Mouse (Mus musculus): Measurements from ENCODE around the gene Zfp874a. TPM values are rescaled to one million over a fixed set of nuclear protein-coding genes. Genes with fewer than 3 reads are reported as not detected.
"Not testable (repeated sequence)": the region's sequence is repeated elsewhere in the genome, so short reads cannot be mapped to it uniquely, and the experiment has no call there.

Gene Zfp874a
- total RNA-seq (2021): 1 to 10 TPM; 6.6 to 8.0 TPM
- long read RNA-seq, experiment 1, full-length matches to known transcripts: 2 of 3 reads
- long read RNA-seq, experiment 1, partial matches to known transcripts: 0 of 3 reads
- long read RNA-seq, experiment 1, other reads (novel, unspliced or antisense): 1 of 3 reads
- long read RNA-seq, experiment 2: 0 reads

GRCm38 (mm10) chr13:67451172-67452020, at the start of gene Zfp874a:
Zfp874a (minus strand) TSS chr13:67451624.
- DNase-seq (ENCODE audit: low spot score): peak; percentile 95

- DNase-seq (ENCODE audit: low spot score): no peak
Measured at GRCm38 (mm10) chr13:67500908-67501307, 49.5 kb upstream of the Zfp874a start.

- DNase-seq (ENCODE audit: low spot score): peak; percentile 90
Measured at GRCm38 (mm10) chr13:67500084-67500719, 48.8 kb upstream of the Zfp874a start, which contains the start of gene Zfp58. Zfp58 (minus strand) TSS chr13:67500555.

- no peak for DNase-seq (ENCODE audit: low spot score)
Measured at GRCm38 (mm10) chr13:67495631-67496030, 44.2 kb upstream of the Zfp874a start.

GRCm38 (mm10) chr13:67484424-67484811, 33.0 kb upstream of the Zfp874a start:
- peak; percentile 4 for DNase-seq (ENCODE audit: low spot score)

- peak; percentile 94 for DNase-seq (ENCODE audit: low spot score)
Measured at GRCm38 (mm10) chr13:67483625-67484423, 32.4 kb upstream of the Zfp874a start, which contains the start of gene Zfp874b. Zfp874b (minus strand) TSS chr13:67484258.

GRCm38 (mm10) chr13:67481528-67481927, 30.1 kb upstream of the Zfp874a start:
- DNase-seq (ENCODE audit: low spot score): no peak

GRCm38 (mm10) chr13:67469274-67469673, 17.9 kb upstream of the Zfp874a start:
- no peak for DNase-seq (ENCODE audit: low spot score)

- not testable (repeated sequence) for DNase-seq (ENCODE audit: low spot score)
Measured at GRCm38 (mm10) chr13:67463506-67464185, 12.2 kb upstream of the Zfp874a start.

GRCm38 (mm10) chr13:67452021-67452309, 541 bp upstream of the Zfp874a start:
- peak; percentile 1 for DNase-seq (ENCODE audit: low spot score)

- not testable (repeated sequence) for DNase-seq (ENCODE audit: low spot score)
Measured at GRCm38 (mm10) chr13:67437095-67437494, 14.3 kb downstream of the Zfp874a start.

GRCm38 (mm10) chr13:67428116-67428515, 23.3 kb downstream of the Zfp874a start:
- DNase-seq (ENCODE audit: low spot score): no peak

GRCm38 (mm10) chr13:67425699-67426098, 25.7 kb downstream of the Zfp874a start:
- DNase-seq (ENCODE audit: low spot score): not testable (repeated sequence)

- not testable (repeated sequence) for DNase-seq (ENCODE audit: low spot score)
Measured at GRCm38 (mm10) chr13:67422532-67422931, 28.9 kb downstream of the Zfp874a start.

GRCm38 (mm10) chr13:67421207-67421857, 30.1 kb downstream of the Zfp874a start, which contains the start of gene Zfp459:
Zfp459 (minus strand) TSS chr13:67421418.
- DNase-seq (ENCODE audit: low spot score): no peak

GRCm38 (mm10) chr13:67420558-67421206, 30.7 kb downstream of the Zfp874a start:
- DNase-seq (ENCODE audit: low spot score): no peak

- no peak for DNase-seq (ENCODE audit: low spot score)
Measured at GRCm38 (mm10) chr13:67416811-67417210, 34.6 kb downstream of the Zfp874a start.

GRCm38 (mm10) chr13:67415759-67416158, 35.7 kb downstream of the Zfp874a start:
- DNase-seq (ENCODE audit: low spot score): no peak

GRCm38 (mm10) chr13:67413634-67414033, 37.8 kb downstream of the Zfp874a start:
- not testable (repeated sequence) for DNase-seq (ENCODE audit: low spot score)

All from gastrocnemius, adult 18-20 months (tissue).